Mouse (Mus musculus) heart, postnatal 0 days (tissue): ENCODE data around the gene Exog.

Experiments
- CTCF ChIP-seq: IDR thresholded peaks from 2 replicates; pipeline ENCODE4 v1.5.1; 2016; ENCODE audit warnings: antibody characterized with exemption, control low read depth, low read depth
- EP300 ChIP-seq: IDR thresholded peaks from 2 replicates; pipeline ENCODE4 v1.6.1; 2016; ENCODE audit warnings: antibody characterized with exemption, low read depth

DNA sequence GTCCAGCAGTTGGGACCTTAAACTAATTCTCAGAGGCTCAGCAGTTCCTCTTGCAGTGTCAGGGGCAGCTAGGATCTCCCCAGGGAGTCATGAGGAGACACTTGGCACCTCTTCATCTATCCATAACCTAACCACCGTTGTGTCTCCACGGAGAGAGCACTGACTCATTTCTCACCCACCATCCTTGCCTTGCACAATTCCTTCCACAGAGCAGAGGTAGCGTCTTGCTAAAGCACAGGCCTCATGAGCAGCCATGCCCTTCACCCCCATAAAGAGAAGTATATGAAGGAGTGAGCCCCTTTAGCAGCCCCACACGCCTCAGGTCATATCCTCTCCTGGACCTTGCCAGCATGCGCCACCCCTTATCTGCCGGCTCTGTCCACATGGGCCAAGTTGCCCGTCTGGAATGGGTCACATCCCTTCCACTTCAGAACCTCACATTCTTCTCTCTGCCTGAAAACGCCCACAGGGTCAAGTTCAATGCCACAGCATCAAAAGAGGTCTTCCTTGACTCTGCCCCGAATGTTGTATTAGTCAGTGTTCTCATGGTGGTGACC lies 28.9 kb downstream of the Exog start:
- TF ChIP-seq CTCF (no peak), EP300 (no peak)
